Mouse (Mus musculus) kidney, adult 2 months (tissue): ENCODE measurements at regions not wholly inside any gene's neighbourhood (a gene's known extent, or its start where the extent isn't known, plus 50 kb on each side); places are given as distances from the start of the nearest gene placed in this dataset.

Experiments
- CTCF ChIP-seq: fragments of 200-500 bp; conservative IDR thresholded peaks from 2 replicates; pipeline ENCODE4 v1.5.1; 2011; ENCODE audit warnings: low read depth, mild to moderate bottlenecking, control low read depth, low read length, moderate library complexity, mixed read lengths; ENCODE audit not compliant: insufficient read depth, insufficient read length
- POLR2A ChIP-seq: fragments of 200-500 bp; IDR thresholded peaks from one replicate; pipeline ENCODE4 v1.6.1; 2011; ENCODE audit warnings: low read depth, low read length, control low read depth

- TF ChIP-seq POLR2A, result no peak
- no peak for TF ChIP-seq CTCF
These were observed 286.2 kb upstream of the Cxcr4 start for GRCm38 (mm10) chr1:128878291-128878690.
